Mouse (Mus musculus) cortical plate, adult 2 months (tissue): ENCODE measurements at regions not wholly inside any gene's neighbourhood (a gene's known extent, or its start where the extent isn't known, plus 50 kb on each side); places are given as distances from the start of the nearest gene placed in this dataset.

ENCODE experiments used
- CTCF ChIP-seq: fragments of 200-500 bp; IDR thresholded peaks from 2 replicates; pipeline ENCODE4 v1.5.1; 2011; ENCODE audit warnings: mild to moderate bottlenecking, control low read depth, low read length; ENCODE audit not compliant: insufficient read depth; ENCODE audit errors: extremely low read depth
- POLR2A ChIP-seq: fragments of 200-500 bp; IDR thresholded peaks from 2 replicates; pipeline ENCODE4 v1.6.1; 2011; ENCODE audit warnings: mild to moderate bottlenecking, low read length, control low read depth; ENCODE audit not compliant: insufficient read depth; ENCODE audit errors: extremely low read depth

DNA sequence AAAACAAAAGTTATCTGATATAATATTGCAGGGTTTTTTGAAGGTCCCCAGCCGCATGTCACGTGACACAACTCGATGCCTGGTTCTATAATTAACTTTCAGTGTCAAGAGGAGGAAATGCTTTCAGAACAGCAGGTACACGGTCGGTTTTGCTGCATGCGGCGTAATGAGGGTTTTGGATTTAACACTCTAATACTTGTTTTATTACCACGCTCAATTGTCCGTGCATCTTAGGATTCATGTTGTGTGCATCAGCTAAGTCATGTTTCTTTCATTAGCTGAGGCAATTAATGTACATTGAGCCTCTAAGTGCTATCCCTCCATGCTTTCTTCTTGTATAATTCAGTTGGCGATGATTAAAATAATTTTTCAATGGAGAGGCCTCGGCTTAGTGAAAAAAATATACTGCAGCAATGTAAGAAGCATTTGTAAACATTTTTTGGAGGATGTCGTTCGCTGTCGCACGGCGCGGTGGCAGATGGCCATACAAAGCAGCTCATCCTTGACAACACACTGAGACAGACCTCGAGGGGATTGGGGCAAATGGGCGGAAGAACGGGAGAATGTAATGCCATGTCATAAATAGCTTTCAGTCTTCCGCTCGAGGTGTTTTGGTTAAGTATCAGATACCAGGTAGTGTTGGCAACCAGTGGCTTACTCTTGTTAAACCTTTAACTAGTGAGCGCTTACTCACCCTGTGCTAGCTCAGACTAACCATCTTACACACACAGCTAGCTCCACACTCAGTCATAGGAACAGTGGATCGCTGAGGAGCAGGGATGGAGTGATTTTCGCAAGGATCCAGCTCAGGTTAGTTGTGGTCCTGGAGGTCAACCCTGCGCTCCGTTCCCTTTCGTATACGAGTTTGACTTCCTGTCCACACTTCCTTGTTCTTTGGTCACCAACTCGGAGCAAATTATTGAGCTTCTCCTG lies 130.2 kb upstream of the Rhobtb1 start:
- TF ChIP-seq CTCF (no peak), POLR2A (no peak)
